Mouse (Mus musculus) small intestine, adult 10 weeks (tissue): ENCODE results near the gene Nudt9. TPM values are rescaled to one million over a fixed set of nuclear protein-coding genes. Genes with fewer than 3 reads are reported as not detected.

ENCODE experiments used
- polyA plus RNA-seq: library from polyadenylated mRNA; stranded (reverse); fragments of 350-450 nt; fragmentation: Illumina TruSeq; extraction: RNeasy Lipid Tissue Mini Kit (QIAGEN cat#74804); gene quantifications from one replicate; pipeline ENCODE4 v1.2.3, GENCODE M21; 2014; ENCODE audit warnings: low replicate concordance

The Nudt9 gene
- 8.6 TPM for polyA plus RNA-seq

DNA sequence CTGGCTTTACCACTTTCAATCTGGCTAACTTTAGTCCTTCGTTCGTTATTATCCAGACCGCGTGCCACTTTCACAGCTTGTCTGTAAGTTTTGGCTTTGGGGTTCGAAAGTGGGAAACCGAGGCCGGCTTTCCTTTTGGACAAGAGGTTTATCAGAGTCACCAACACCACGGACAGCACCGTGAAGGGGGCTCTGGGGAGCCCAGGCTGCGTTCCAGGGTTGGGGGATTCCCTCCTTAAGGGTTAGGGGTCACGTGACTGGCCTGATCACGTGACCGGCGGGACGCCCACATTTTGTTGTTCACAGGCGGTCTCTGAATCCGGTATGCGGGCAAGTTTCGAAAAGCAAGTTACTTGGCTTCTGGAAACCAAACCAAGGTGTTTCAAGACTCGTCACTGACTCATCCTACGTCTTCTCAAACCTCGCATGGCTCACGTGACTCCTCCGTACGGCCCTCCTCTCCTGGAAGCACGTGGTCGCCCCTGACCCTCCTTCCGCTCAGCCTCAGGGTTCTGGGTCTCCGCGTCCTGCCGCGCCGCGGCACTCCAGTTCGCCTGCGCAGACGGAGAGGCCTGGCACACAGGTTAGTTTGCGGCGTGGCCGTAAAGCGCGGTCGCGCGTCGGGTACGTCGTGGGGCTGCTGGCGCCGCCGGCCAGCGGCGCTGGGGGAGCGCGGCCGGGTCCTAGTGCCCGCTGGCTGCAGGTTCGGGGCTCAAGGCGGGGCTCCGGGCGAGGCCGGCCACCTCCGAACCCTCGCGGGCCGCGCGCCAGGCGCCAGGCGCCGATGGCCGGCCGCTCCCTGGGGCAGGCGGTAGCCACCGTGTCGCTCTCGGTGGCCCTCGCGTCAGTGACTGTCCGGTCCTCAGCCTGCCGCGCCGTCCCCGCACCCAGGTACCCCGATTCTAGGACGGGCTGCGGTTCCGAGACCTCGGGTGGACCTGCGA is at the start of gene Nudt9:
Gene Nudt9 (plus strand): TSS at position 51 of the 944 bp plus-strand sequence.

GRCm38 (mm10) chr5:104021597-104022378 is 24.3 kb upstream of the Nudt9 start, which contains the start of gene Hsd17b11:
Gene Hsd17b11, minus strand, starts transcription at chr5:104021919.

GRCm38 (mm10) chr5:104077508-104077907 is 31.4 kb downstream of the Nudt9 start, which contains the start of gene Gm17660:
Gene Gm17660, minus strand, starts transcription at chr5:104077608.

GRCm38 (mm10) chr5:104113491-104114172 is 67.5 kb downstream of the Nudt9 start, which contains the start of gene Sparcl1:
Gene Sparcl1, minus strand, starts transcription at chr5:104113733.

Other genes starting within 250 kb of the Nudt9 start
- gene Klhl8, start 135.0 kb upstream of the Nudt9 start, polyA plus RNA-seq: 0.78 TPM
- gene Hsd17b13, start 68.9 kb upstream of the Nudt9 start, polyA plus RNA-seq: 137 TPM
- 536 TPM for gene Hsd17b11, start 24.4 kb upstream of the Nudt9 start, polyA plus RNA-seq
- not detected for gene Gm17660, start 31.3 kb downstream of the Nudt9 start, polyA plus RNA-seq
- 116 TPM for gene Sparcl1, start 67.4 kb downstream of the Nudt9 start, polyA plus RNA-seq
- not detected for gene Dspp, start 124.4 kb downstream of the Nudt9 start, polyA plus RNA-seq
- 0.15 TPM for gene Dmp1, start 156.3 kb downstream of the Nudt9 start, polyA plus RNA-seq